Mouse (Mus musculus) midbrain, embryonic 13.5 days (tissue): ENCODE results near the gene Nr1h4. TPM values are rescaled to one million over a fixed set of nuclear protein-coding genes. Genes with fewer than 3 reads are reported as not detected.

ENCODE experiments used
- ATAC-seq: fragments of 200-750 bp; cut with Nextera tagmentation; 2 replicates; pipeline ENCODE4 v1.8.0; 2017; ENCODE audit warnings: mild to moderate bottlenecking, moderate TSS enrichment, moderate library complexity
- H3K27ac ChIP-seq: fragments of 300-500 bp; sonication (generic); 2 replicates; pipeline ENCODE4 v1.5.1; 2015; ENCODE audit warnings: inconsistent platforms, mild to moderate bottlenecking, moderate library complexity
- H3K27me3 ChIP-seq: fragments of 300-500 bp; sonication (generic); 2 replicates; pipeline ENCODE4 v1.6.1; 2015; ENCODE audit warnings: mild to moderate bottlenecking, inconsistent platforms
- H3K36me3 ChIP-seq: fragments of 300-500 bp; sonication (generic); 2 replicates; pipeline ENCODE4 v1.6.1; 2015; ENCODE audit warnings: mild to moderate bottlenecking, inconsistent platforms
- H3K4me1 ChIP-seq: fragments of 300-500 bp; sonication (generic); replicated peaks from 2 replicates; pipeline ENCODE4 v1.6.1; 2015; ENCODE audit warnings: inconsistent platforms
- H3K4me2 ChIP-seq: fragments of 300-500 bp; sonication (generic); replicated peaks from 2 replicates; pipeline ENCODE4 v1.6.1; 2015; ENCODE audit warnings: moderate library complexity, mild to moderate bottlenecking, inconsistent platforms
- H3K4me3 ChIP-seq: fragments of 300-500 bp; sonication (generic); replicated peaks from 2 replicates; pipeline ENCODE4 v1.5.1; 2015; ENCODE audit warnings: mild to moderate bottlenecking, inconsistent platforms
- H3K9ac ChIP-seq: fragments of 300-500 bp; sonication (generic); replicated peaks from 2 replicates; pipeline ENCODE4 v1.6.1; 2015; ENCODE audit warnings: mild to moderate bottlenecking, inconsistent platforms
- H3K9me3 ChIP-seq: fragments of 300-500 bp; sonication (generic); 2 replicates; pipeline ENCODE4 v1.6.1; 2016; ENCODE audit warnings: mild to moderate bottlenecking, inconsistent platforms
- WGBS: fragments of 180-500 bp; shearing (Covaris S2); methylation state at CpG from one replicate; pipeline ENCODE4 v1.1.7; 2015; 5-methylcytosine and 5-hydroxymethylcytosine counted together
- polyA plus RNA-seq: library from polyadenylated mRNA; unstranded; fragments of >200 nt; fragmentation: Nextera tagmentation; extraction: Ambion mirVana; gene quantifications from 2 replicates; pipeline ENCODE4 v1.2.1, GENCODE M21; 2015

Nr1h4 gene
- polyA plus RNA-seq, 1 experiment from 2014 or later, result not detected

DNA sequence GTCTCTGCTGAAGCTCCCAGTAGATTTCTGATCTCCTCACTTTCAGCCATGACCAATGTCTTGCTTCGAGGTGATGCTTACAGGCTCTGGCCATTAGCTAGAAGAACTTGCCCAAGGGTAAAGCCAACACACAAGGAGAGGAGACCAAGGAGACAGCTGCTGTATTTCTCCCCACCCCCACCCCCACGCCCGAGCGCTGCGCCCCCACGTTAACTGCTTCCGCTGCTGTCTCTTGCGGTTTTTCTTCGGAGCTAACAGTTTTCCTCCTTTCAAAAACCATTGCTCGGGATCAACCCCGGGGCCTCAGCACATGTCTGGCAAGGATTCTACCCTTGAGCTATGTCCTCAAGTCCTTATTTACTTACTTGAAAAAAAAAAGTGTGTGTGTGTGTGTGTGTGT lies 70.5 kb downstream of the Nr1h4 start:
- Histone ChIP-seq H3K4me1 (no peaks in the 10 kb centered on the region), H3K27me3 (no peaks in the 10 kb centered on the region), H3K9me3 (no peaks in the 10 kb centered on the region), H3K27ac (no peak overlapping the region), H3K4me3 (no peak overlapping the region), H3K9ac (no peak overlapping the region), H3K36me3 (no peaks in the 10 kb centered on the region), H3K4me2 (no peak overlapping the region)
- ATAC-seq, result no peak
- 87% methylated on average over 11 of the region's 11 CpGs for WGBS

- Histone ChIP-seq H3K27me3 (no peaks in the 10 kb centered on the region), H3K4me2 (no peak overlapping the region), H3K4me3 (no peak overlapping the region), H3K4me1 (no peaks in the 10 kb centered on the region), H3K9me3 (no peaks in the 10 kb centered on the region), H3K27ac (no peak overlapping the region), H3K36me3 (no peaks in the 10 kb centered on the region), H3K9ac (no peak overlapping the region)
- WGBS, result 20% methylated on average over 14 of the region's 14 CpGs
- ATAC-seq, result peak; percentile 73
Observed at GRCm38 (mm10) chr10:89461856-89462507, 71.4 kb downstream of the Nr1h4 start.

GRCm38 (mm10) chr10:89460972-89461371 lies 72.4 kb downstream of the Nr1h4 start:
- no peaks in the 10 kb centered on the region for H3K36me3 ChIP-seq
- H3K27ac ChIP-seq, result no peak overlapping the region
- 75% methylated on average over 11 of the region's 11 CpGs for WGBS
- ATAC-seq, result no peak
- no peak overlapping the region for H3K4me3 ChIP-seq
- no peak overlapping the region for H3K4me2 ChIP-seq
- H3K4me1 ChIP-seq, result no peaks in the 10 kb centered on the region
- no peaks in the 10 kb centered on the region for H3K9me3 ChIP-seq
- no peak overlapping the region for H3K9ac ChIP-seq
- no peaks in the 10 kb centered on the region for H3K27me3 ChIP-seq

DNA sequence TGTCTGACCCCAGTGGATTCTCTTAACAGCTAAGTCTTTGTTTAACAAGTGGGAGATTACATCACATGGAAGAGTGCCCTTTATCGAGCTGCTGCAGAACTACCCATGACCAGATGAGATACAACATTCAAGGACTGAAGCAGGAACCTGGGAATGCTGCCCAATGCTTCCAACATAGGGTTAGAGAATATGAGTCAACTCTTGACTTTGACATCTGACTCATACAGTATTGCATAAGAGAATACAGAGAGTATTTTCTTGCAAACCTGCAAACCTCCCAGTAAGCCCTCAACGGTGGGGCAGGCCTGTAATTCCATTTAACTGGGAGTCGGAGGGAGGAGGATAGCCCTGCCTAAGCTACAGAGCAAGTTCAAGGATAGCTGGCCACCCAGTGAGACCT lies 74.6 kb downstream of the Nr1h4 start:
- Histone ChIP-seq H3K27ac (no peak overlapping the region), H3K27me3 (no peaks in the 10 kb centered on the region), H3K36me3 (no peaks in the 10 kb centered on the region), H3K4me2 (no peak overlapping the region), H3K9me3 (no peaks in the 10 kb centered on the region), H3K4me3 (no peak overlapping the region), H3K4me1 (0 out of 2 replicates have a peak, but pooled peaks cover 2% of the 10 kb centered on the region), H3K9ac (no peak overlapping the region)
- no peak for ATAC-seq
- WGBS, result 84% methylated on average over 3 of the region's 3 CpGs

GRCm38 (mm10) chr10:89453794-89454193 lies 79.6 kb downstream of the Nr1h4 start:
- Histone ChIP-seq H3K4me1 (0 out of 2 replicates have a peak, but pooled peaks cover 2% of the 10 kb centered on the region), H3K27me3 (peaks cover 8% of the 10 kb centered on the region; the same call in 1 of the 2 replicates), H3K9me3 (no peaks in the 10 kb centered on the region), H3K9ac (no peak overlapping the region), H3K36me3 (no peaks in the 10 kb centered on the region), H3K4me3 (no peak overlapping the region), H3K27ac (no peak overlapping the region), H3K4me2 (no peak overlapping the region)
- 84% methylated on average over 3 of the region's 3 CpGs for WGBS
- ATAC-seq, result no peak

DNA sequence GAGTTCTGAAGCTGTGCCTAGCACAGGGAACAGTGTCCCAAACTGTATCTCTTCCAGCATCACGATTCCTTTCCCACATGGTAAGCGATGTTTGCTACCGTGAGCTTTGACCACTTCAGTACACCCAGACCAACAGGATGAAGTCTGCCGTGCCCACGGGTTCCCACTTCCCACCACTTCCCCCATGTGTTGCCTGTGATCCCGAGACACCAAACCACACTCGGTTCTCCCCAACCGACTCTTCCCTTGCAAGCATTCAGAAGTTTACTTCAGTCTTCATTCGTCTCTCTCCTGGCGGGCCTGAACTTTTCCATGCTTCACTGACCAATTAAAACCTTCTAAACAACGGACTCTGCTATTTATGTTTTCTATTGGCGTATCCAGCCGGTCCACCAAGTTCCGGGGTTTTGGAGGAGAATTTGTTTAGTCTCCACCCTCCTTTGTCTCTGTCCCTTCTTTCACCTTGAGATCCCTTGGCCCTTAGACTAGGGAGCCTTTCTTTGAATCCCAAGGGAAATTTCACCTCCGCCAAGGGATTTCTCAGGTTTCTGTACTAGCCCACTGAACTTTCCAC lies 80.2 kb downstream of the Nr1h4 start:
- Histone ChIP-seq H3K4me1 (0 out of 2 replicates have a peak, but pooled peaks cover 2% of the 10 kb centered on the region), H3K27ac (no peak overlapping the region), H3K9ac (no peak overlapping the region), H3K4me3 (no peak overlapping the region), H3K36me3 (no peaks in the 10 kb centered on the region), H3K4me2 (no peak overlapping the region), H3K27me3 (peaks cover 13% of the 10 kb centered on the region; the same call in 1 of the 2 replicates), H3K9me3 (no peaks in the 10 kb centered on the region)
- no peak for ATAC-seq
- 81% methylated on average over 15 of the region's 15 CpGs for WGBS

DNA sequence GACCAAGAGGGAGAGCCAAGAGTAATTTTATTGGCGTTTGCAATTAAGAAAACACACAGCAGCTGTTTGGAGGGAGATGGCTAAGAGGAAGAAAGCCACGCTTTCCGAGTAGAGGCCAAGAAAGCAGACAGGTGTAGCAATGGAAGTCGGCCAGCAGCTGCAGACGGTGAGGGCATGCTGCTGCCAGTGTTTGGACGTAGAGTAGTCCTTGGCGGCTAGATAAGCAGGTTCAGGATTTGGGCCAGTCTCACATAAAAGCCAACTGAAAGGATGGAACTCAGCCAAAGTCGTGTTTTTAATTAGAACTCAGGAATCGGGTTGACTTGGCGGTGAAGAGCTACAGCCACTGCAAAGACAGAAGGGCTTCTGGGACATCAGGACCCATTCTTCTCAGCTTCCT lies 83.0 kb downstream of the Nr1h4 start:
- H3K4me2 ChIP-seq, result no peak overlapping the region
- 0 out of 2 replicates have a peak, but pooled peaks cover 2% of the 10 kb centered on the region for H3K4me1 ChIP-seq
- no peaks in the 10 kb centered on the region for H3K9me3 ChIP-seq
- H3K27ac ChIP-seq, result no peak overlapping the region
- peaks cover 30% of the 10 kb centered on the region for H3K27me3 ChIP-seq
- WGBS, result 87% methylated on average over 10 of the region's 10 CpGs
- no peak overlapping the region for H3K4me3 ChIP-seq
- no peak overlapping the region for H3K9ac ChIP-seq
- H3K36me3 ChIP-seq, result no peaks in the 10 kb centered on the region
- no peak for ATAC-seq

GRCm38 (mm10) chr10:89444381-89444780 lies 89.0 kb downstream of the Nr1h4 start:
- Histone ChIP-seq H3K9me3 (no peaks in the 10 kb centered on the region), H3K4me1 (peaks cover 11% of the 10 kb centered on the region), H3K4me3 (peak overlapping the region; percentile 63), H3K27me3 (peaks cover 71% of the 10 kb centered on the region), H3K9ac (peak overlapping the region; percentile 73; the same call in 1 of the 2 replicates), H3K4me2 (peak overlapping the region; percentile 69), H3K27ac (no peak overlapping the region), H3K36me3 (no peaks in the 10 kb centered on the region)
- WGBS, result 41% methylated on average over 3 of the region's 3 CpGs
- ATAC-seq, result no peak

GRCm38 (mm10) chr10:89443623-89444151 lies 89.7 kb downstream of the Nr1h4 start, which contains the start of gene Gas2l3:
Gas2l3 (minus strand) TSS chr10:89443967.
- Histone ChIP-seq H3K27ac (no peak within 1 kb of the TSS), H3K9me3 (no peaks in the 10 kb centered on the region), H3K4me1 (peaks cover 11% of the 10 kb centered on the region), H3K9ac (peak within 1 kb of the TSS; percentile 73), H3K36me3 (no peaks in the 10 kb centered on the region), H3K4me3 (peak within 1 kb of the TSS; percentile 63), H3K4me2 (peak within 1 kb of the TSS; percentile 69), H3K27me3 (peaks cover 73% of the 10 kb centered on the region)
- WGBS, result under 1% methylated on average over 39 of the region's 39 CpGs
- peak; percentile 98 for ATAC-seq

- peak; percentile 65 for ATAC-seq
- peaks cover 74% of the 10 kb centered on the region for H3K27me3 ChIP-seq
- peak overlapping the region; percentile 69 for H3K4me2 ChIP-seq
- under 1% methylated on average over 17 of the region's 17 CpGs for WGBS
- peak overlapping the region; percentile 73 for H3K9ac ChIP-seq
- H3K4me1 ChIP-seq, result peaks cover 11% of the 10 kb centered on the region
- H3K4me3 ChIP-seq, result peak overlapping the region; percentile 63
- no peaks in the 10 kb centered on the region for H3K36me3 ChIP-seq
- H3K9me3 ChIP-seq, result no peaks in the 10 kb centered on the region
- H3K27ac ChIP-seq, result no peak overlapping the region
Observed at GRCm38 (mm10) chr10:89443115-89443622, 90.2 kb downstream of the Nr1h4 start.

DNA sequence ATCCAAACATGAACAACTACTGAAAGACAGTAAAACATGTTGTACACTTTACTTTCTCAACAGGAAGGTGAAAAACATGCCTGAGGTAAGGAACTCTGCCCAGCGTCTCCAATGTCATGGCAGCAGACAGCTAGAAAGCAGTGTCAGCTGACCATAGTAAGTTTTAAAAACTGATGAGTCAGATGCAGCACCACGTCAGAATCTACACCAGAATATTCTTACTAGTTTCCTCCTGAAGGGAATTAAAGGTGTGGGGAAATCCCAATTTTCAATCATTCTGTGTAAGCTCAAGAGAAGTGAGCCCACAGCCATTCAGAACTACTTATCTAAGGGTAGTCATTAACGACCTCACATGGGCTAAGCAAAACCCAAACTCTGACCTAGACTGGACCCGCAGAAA lies 90.7 kb downstream of the Nr1h4 start:
- Histone ChIP-seq H3K27ac (no peak overlapping the region), H3K36me3 (no peaks in the 10 kb centered on the region), H3K4me1 (peaks cover 11% of the 10 kb centered on the region), H3K9ac (peak overlapping the region; percentile 73), H3K4me3 (peak overlapping the region; percentile 63), H3K9me3 (no peaks in the 10 kb centered on the region), H3K27me3 (peaks cover 79% of the 10 kb centered on the region), H3K4me2 (peak overlapping the region; percentile 69)
- no peak for ATAC-seq
- 34% methylated on average over 4 of the region's 4 CpGs for WGBS

DNA sequence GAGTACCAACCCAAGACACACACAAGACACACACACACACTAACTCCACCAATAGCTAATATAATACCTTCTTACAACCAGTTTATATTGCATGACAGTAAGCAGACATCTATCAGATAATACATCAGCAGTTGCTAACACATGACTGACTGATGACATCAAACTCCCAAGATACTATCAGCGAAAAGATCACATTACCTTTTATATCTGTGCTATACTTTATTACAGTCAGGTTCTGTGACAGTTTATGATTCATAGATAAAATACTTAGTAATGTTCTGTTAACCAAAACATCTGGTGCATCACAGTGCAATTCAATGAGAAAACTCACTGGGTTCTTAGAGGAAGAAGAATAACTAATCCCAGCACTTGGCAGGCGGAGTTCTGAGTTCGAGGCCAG lies 91.4 kb downstream of the Nr1h4 start:
- Histone ChIP-seq H3K36me3 (no peaks in the 10 kb centered on the region), H3K4me3 (no peak overlapping the region), H3K9ac (no peak overlapping the region), H3K4me1 (peaks cover 11% of the 10 kb centered on the region), H3K4me2 (no peak overlapping the region), H3K27me3 (peaks cover 83% of the 10 kb centered on the region), H3K27ac (no peak overlapping the region), H3K9me3 (no peaks in the 10 kb centered on the region)
- over 99% methylated on average over 3 of the region's 3 CpGs for WGBS
- ATAC-seq, result no peak
